Mouse (Mus musculus): ENCODE measurements around the gene Atg2b. TPM values are rescaled to one million over a fixed set of nuclear protein-coding genes. Genes with fewer than 3 reads are reported as not detected.

Gene Atg2b
- polyA plus RNA-seq (2014; fragmentation: Nextera tagmentation; extraction: Ambion mirVana), result 17.1 and 17.7 TPM in 2 replicates

GRCm38 (mm10) chr12:105685001-105685691, at the start of gene Atg2b:
TSS of gene Atg2b (minus strand) at chr12:105685211.
- no peaks in the 10 kb centered on the region for H3K27me3 ChIP-seq (ENCODE audit: insufficient read depth, low read length)
- H3K4me1 ChIP-seq (ENCODE audit: insufficient read depth), result no peaks in the 10 kb centered on the region
- peaks cover 16% of the 10 kb centered on the region for H3K36me3 ChIP-seq (ENCODE audit: insufficient read depth)
- H3K9me3 ChIP-seq (ENCODE audit: low read depth, low read length), result no peaks in the 10 kb centered on the region
- no peak for TF ChIP-seq CTCF (IDR thresholded peaks at IDR 0.05; ENCODE audit: low read depth)
- peak within 1 kb of the TSS; percentile 93 for H3K9ac ChIP-seq
- WGBS, result 1% methylated on average over 70 of the region's 73 CpGs
- H3K4me2 ChIP-seq, result peak within 1 kb of the TSS; percentile 91
- DNase-seq (peak; percentile 99), ATAC-seq (ENCODE audit: insufficient read depth) (peak; percentile 90)
- H3K4me3 ChIP-seq (ENCODE audit: low read depth, low read length), result peak within 1 kb of the TSS; percentile 94
- peak within 1 kb of the TSS; percentile 93 for H3K27ac ChIP-seq (ENCODE audit: low read depth)

- WGBS, result 64% methylated on average over 9 of the region's 9 CpGs
- no peak for TF ChIP-seq CTCF (IDR thresholded peaks at IDR 0.05; ENCODE audit: low read depth)
- ATAC-seq (ENCODE audit: insufficient read depth) (no peak), DNase-seq (no peak)
- H3K4me2 ChIP-seq, result no peak overlapping the region
- H3K27me3 ChIP-seq (ENCODE audit: insufficient read depth, low read length), result no peaks in the 10 kb centered on the region
- no peak overlapping the region for H3K27ac ChIP-seq (ENCODE audit: low read depth)
- H3K4me3 ChIP-seq (ENCODE audit: low read depth, low read length), result no peak overlapping the region
- no peaks in the 10 kb centered on the region for H3K9me3 ChIP-seq (ENCODE audit: low read depth, low read length)
- no peak overlapping the region for H3K9ac ChIP-seq
- H3K4me1 ChIP-seq (ENCODE audit: insufficient read depth), result no peaks in the 10 kb centered on the region
- no peaks in the 10 kb centered on the region for H3K36me3 ChIP-seq (ENCODE audit: insufficient read depth)
Measured at GRCm38 (mm10) chr12:105733370-105734159, 48.6 kb upstream of the Atg2b start.

- no peak for TF ChIP-seq CTCF (IDR thresholded peaks at IDR 0.05; ENCODE audit: low read depth)
Measured at GRCm38 (mm10) chr12:105730851-105731460, 45.9 kb upstream of the Atg2b start.

GRCm38 (mm10) chr12:105727964-105728363, 43.0 kb upstream of the Atg2b start:
- Histone ChIP-seq H3K4me2 (no peak overlapping the region), H3K9ac (no peak overlapping the region), H3K36me3 (ENCODE audit: insufficient read depth) (no peaks in the 10 kb centered on the region), H3K9me3 (ENCODE audit: low read depth, low read length) (no peaks in the 10 kb centered on the region), H3K27me3 (ENCODE audit: insufficient read depth, low read length) (no peaks in the 10 kb centered on the region), H3K4me3 (ENCODE audit: low read depth, low read length) (no peak overlapping the region), H3K27ac (ENCODE audit: low read depth) (no peak overlapping the region), H3K4me1 (ENCODE audit: insufficient read depth) (no peaks in the 10 kb centered on the region)
- ATAC-seq (ENCODE audit: insufficient read depth), result no peak
- peak; percentile 73 for DNase-seq
- WGBS, result 29% methylated on average over 8 of the region's 8 CpGs
- peak; percentile 73 for TF ChIP-seq CTCF (IDR thresholded peaks at IDR 0.05; ENCODE audit: low read depth)

More at GRCm38 (mm10) chr12:105730851-105731460, 45.9 kb upstream of the Atg2b start:
- DNase-seq (no peak), ATAC-seq (ENCODE audit: insufficient read depth) (no peak)
- Histone ChIP-seq H3K4me3 (ENCODE audit: low read depth, low read length) (no peak overlapping the region), H3K36me3 (ENCODE audit: insufficient read depth) (no peaks in the 10 kb centered on the region), H3K27me3 (ENCODE audit: insufficient read depth, low read length) (no peaks in the 10 kb centered on the region), H3K4me1 (ENCODE audit: insufficient read depth) (no peaks in the 10 kb centered on the region), H3K9me3 (ENCODE audit: low read depth, low read length) (no peaks in the 10 kb centered on the region), H3K9ac (no peak overlapping the region), H3K27ac (ENCODE audit: low read depth) (no peak overlapping the region), H3K4me2 (no peak overlapping the region)
- 63% methylated on average over 6 of the region's 6 CpGs for WGBS

GRCm38 (mm10) chr12:105727268-105727667, 42.3 kb upstream of the Atg2b start:
- Histone ChIP-seq H3K4me3 (ENCODE audit: low read depth, low read length) (no peak overlapping the region), H3K9ac (no peak overlapping the region), H3K4me2 (no peak overlapping the region), H3K27ac (ENCODE audit: low read depth) (no peak overlapping the region), H3K4me1 (ENCODE audit: insufficient read depth) (no peaks in the 10 kb centered on the region), H3K36me3 (ENCODE audit: insufficient read depth) (no peaks in the 10 kb centered on the region), H3K9me3 (ENCODE audit: low read depth, low read length) (no peaks in the 10 kb centered on the region), H3K27me3 (ENCODE audit: insufficient read depth, low read length) (no peaks in the 10 kb centered on the region)
- WGBS, result 70% methylated on average over 3 of the region's 3 CpGs
- DNase-seq, result no peak
- ATAC-seq (ENCODE audit: insufficient read depth), result no peak
- no peak for TF ChIP-seq CTCF (IDR thresholded peaks at IDR 0.05; ENCODE audit: low read depth)

- ATAC-seq (ENCODE audit: insufficient read depth) (no peak), DNase-seq (no peak)
- Histone ChIP-seq H3K36me3 (ENCODE audit: insufficient read depth) (no peaks in the 10 kb centered on the region), H3K4me2 (no peak overlapping the region), H3K9me3 (ENCODE audit: low read depth, low read length) (no peaks in the 10 kb centered on the region), H3K27ac (ENCODE audit: low read depth) (no peak overlapping the region), H3K4me3 (ENCODE audit: low read depth, low read length) (no peak overlapping the region), H3K27me3 (ENCODE audit: insufficient read depth, low read length) (no peaks in the 10 kb centered on the region), H3K4me1 (ENCODE audit: insufficient read depth) (no peaks in the 10 kb centered on the region), H3K9ac (no peak overlapping the region)
- 64% methylated on average over 13 of the region's 13 CpGs for WGBS
- TF ChIP-seq CTCF (IDR thresholded peaks at IDR 0.05; ENCODE audit: low read depth), result no peak
Measured at GRCm38 (mm10) chr12:105725736-105726135, 40.7 kb upstream of the Atg2b start.

- Histone ChIP-seq H3K4me2 (no peak overlapping the region), H3K27ac (ENCODE audit: low read depth) (no peak overlapping the region), H3K27me3 (ENCODE audit: insufficient read depth, low read length) (no peaks in the 10 kb centered on the region), H3K9me3 (ENCODE audit: low read depth, low read length) (no peaks in the 10 kb centered on the region), H3K36me3 (ENCODE audit: insufficient read depth) (no peaks in the 10 kb centered on the region), H3K9ac (no peak overlapping the region), H3K4me1 (ENCODE audit: insufficient read depth) (no peaks in the 10 kb centered on the region), H3K4me3 (ENCODE audit: low read depth, low read length) (no peak overlapping the region)
- DNase-seq (no peak), ATAC-seq (ENCODE audit: insufficient read depth) (no peak)
- no peak for TF ChIP-seq CTCF (IDR thresholded peaks at IDR 0.05; ENCODE audit: low read depth)
- WGBS, result 46% methylated on average over 1 of the region's 1 CpGs
Measured at GRCm38 (mm10) chr12:105724616-105725015, 39.6 kb upstream of the Atg2b start.
